Mouse (Mus musculus): ENCODE measurements around the gene Blnk. TPM values are rescaled to one million over a fixed set of nuclear protein-coding genes. Genes with fewer than 3 reads are reported as not detected.

Blnk gene
- total and polyA plus RNA-seq, 2 experiments from 2014 or later: 0.26 TPM; not detected in 1

GRCm38 (mm10) chr19:41030161-41030560 lies 35.8 kb upstream of the Blnk start:
- Histone ChIP-seq H3K36me3 (replicated peaks; ENCODE audit: control insufficient read depth, insufficient read depth, low read length) (no peaks in the 10 kb centered on the region), H3K27ac (ENCODE audit: low read depth) (no peak overlapping the region), H3K9me3 (replicated peaks; ENCODE audit: control insufficient read depth, low read length) (no peaks in the 10 kb centered on the region), H3K9ac (replicated peaks; ENCODE audit: low read depth, low read length) (no peak overlapping the region), H3K4me2 (ENCODE audit: low read depth, low read length) (no peak overlapping the region), H3K4me3 (ENCODE audit: low read depth, low read length) (peak overlapping the region; percentile 7; the same call in 1 of the 2 replicates), H3K4me1 (ENCODE audit: control insufficient read depth, insufficient read depth) (no peaks in the 10 kb centered on the region), H3K27me3 (ENCODE audit: control insufficient read depth, insufficient read depth, low read length) (no peaks in the 10 kb centered on the region)
- DNase-seq (ENCODE audit: low spot score) (no peak), ATAC-seq (ENCODE audit: insufficient read depth, low read depth) (no peak)
- TF ChIP-seq CTCF (IDR thresholded peaks at IDR 0.05; ENCODE audit: low read depth) (no peak), EP300 (IDR thresholded peaks at IDR 0.05; ENCODE audit: low read depth) (no peak)
- 68% methylated on average over 6 of the region's 6 CpGs for WGBS

DNA sequence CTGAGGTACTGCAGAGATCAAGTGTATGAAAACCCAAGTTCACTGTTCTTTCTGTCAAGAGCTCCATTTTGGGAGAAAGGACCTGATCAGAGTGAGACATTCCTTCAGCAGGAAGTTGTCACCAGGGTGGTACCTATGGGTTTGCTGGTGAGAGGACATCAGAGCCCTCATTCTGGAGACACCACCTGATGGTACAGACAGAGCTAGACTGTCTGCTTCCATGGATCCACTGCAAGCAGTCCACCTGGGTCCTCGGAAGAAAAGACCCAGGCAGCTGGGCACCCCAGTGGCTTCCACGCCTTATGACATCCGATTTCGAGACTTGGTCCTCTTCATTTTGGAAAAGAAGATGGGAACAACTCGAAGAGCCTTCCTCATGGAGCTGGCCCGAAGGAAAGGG lies 34.9 kb upstream of the Blnk start, which contains the start of gene Dntt:
Gene Dntt (plus strand): TSS at position 57 of the 400 bp plus-strand sequence.
- 78% methylated on average over 6 of the region's 6 CpGs for WGBS
- H3K4me3 ChIP-seq (ENCODE audit: low read depth, low read length): peak within 1 kb of the TSS; percentile 2; the same call in 1 of the 2 replicates
- no peaks in the 10 kb centered on the region for H3K36me3 ChIP-seq (replicated peaks; ENCODE audit: control insufficient read depth, insufficient read depth, low read length)
- no peaks in the 10 kb centered on the region for H3K27me3 ChIP-seq (ENCODE audit: control insufficient read depth, insufficient read depth, low read length)
- H3K27ac ChIP-seq (ENCODE audit: low read depth): no peak within 1 kb of the TSS
- TF ChIP-seq EP300 (IDR thresholded peaks at IDR 0.05; ENCODE audit: low read depth): no peak
- TF ChIP-seq CTCF (IDR thresholded peaks at IDR 0.05; ENCODE audit: low read depth): no peak
- no peak within 1 kb of the TSS for H3K9ac ChIP-seq (replicated peaks; ENCODE audit: low read depth, low read length)
- no peaks in the 10 kb centered on the region for H3K9me3 ChIP-seq (replicated peaks; ENCODE audit: control insufficient read depth, low read length)
- no peak for ATAC-seq (ENCODE audit: insufficient read depth, low read depth)
- no peaks in the 10 kb centered on the region for H3K4me1 ChIP-seq (ENCODE audit: control insufficient read depth, insufficient read depth)
- no peak for DNase-seq (ENCODE audit: low spot score)
- H3K4me2 ChIP-seq (ENCODE audit: low read depth, low read length): no peak within 1 kb of the TSS; the same call in 1 of the 2 replicates

DNA sequence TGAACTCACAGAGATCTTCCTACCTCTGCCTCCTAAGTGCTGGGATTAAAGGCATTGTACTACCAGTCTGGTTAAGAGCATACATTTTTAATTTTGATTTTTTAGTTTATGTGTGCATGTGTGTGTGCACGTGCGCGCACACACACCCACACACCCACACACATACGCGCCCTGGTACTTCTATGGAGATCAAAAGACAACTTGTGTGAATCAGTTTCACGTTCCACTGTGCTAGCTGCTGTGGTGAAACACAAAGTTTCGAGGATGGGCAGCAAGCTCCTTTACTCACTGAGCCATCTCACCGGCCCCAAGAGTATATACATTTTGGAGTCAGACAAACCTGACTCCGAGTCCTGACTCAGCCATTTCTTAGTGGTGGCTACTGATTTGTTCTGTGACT lies 33.3 kb upstream of the Blnk start:
- Histone ChIP-seq H3K9ac (replicated peaks; ENCODE audit: low read depth, low read length) (no peak overlapping the region), H3K4me1 (ENCODE audit: control insufficient read depth, insufficient read depth) (no peaks in the 10 kb centered on the region), H3K4me3 (ENCODE audit: low read depth, low read length) (no peak overlapping the region), H3K9me3 (replicated peaks; ENCODE audit: control insufficient read depth, low read length) (no peaks in the 10 kb centered on the region), H3K36me3 (replicated peaks; ENCODE audit: control insufficient read depth, insufficient read depth, low read length) (no peaks in the 10 kb centered on the region), H3K4me2 (ENCODE audit: low read depth, low read length) (no peak overlapping the region), H3K27me3 (ENCODE audit: control insufficient read depth, insufficient read depth, low read length) (no peaks in the 10 kb centered on the region), H3K27ac (ENCODE audit: low read depth) (no peak overlapping the region)
- DNase-seq (ENCODE audit: low spot score): no peak
- TF ChIP-seq EP300 (IDR thresholded peaks at IDR 0.05; ENCODE audit: low read depth) (no peak), CTCF (IDR thresholded peaks at IDR 0.05; ENCODE audit: low read depth) (no peak)
- WGBS: 83% methylated on average over 9 of the region's 9 CpGs
- ATAC-seq (ENCODE audit: insufficient read depth, low read depth): no peak

GRCm38 (mm10) chr19:41027024-41027423 lies 32.7 kb upstream of the Blnk start:
- H3K36me3 ChIP-seq (replicated peaks; ENCODE audit: control insufficient read depth, insufficient read depth, low read length): no peaks in the 10 kb centered on the region
- no peaks in the 10 kb centered on the region for H3K27me3 ChIP-seq (ENCODE audit: control insufficient read depth, insufficient read depth, low read length)
- H3K4me3 ChIP-seq (ENCODE audit: low read depth, low read length): no peak overlapping the region
- no peak overlapping the region; the same call in 1 of the 2 replicates for H3K27ac ChIP-seq (ENCODE audit: low read depth)
- WGBS: 74% methylated on average over 5 of the region's 5 CpGs
- ATAC-seq (ENCODE audit: insufficient read depth, low read depth) (no peak), DNase-seq (ENCODE audit: low spot score) (no peak)
- H3K9ac ChIP-seq (replicated peaks; ENCODE audit: low read depth, low read length): no peak overlapping the region
- H3K4me1 ChIP-seq (ENCODE audit: control insufficient read depth, insufficient read depth): no peaks in the 10 kb centered on the region
- no peak overlapping the region for H3K4me2 ChIP-seq (ENCODE audit: low read depth, low read length)
- H3K9me3 ChIP-seq (replicated peaks; ENCODE audit: control insufficient read depth, low read length): no peaks in the 10 kb centered on the region
- TF ChIP-seq EP300 (IDR thresholded peaks at IDR 0.05; ENCODE audit: low read depth) (no peak), CTCF (IDR thresholded peaks at IDR 0.05; ENCODE audit: low read depth) (no peak)

- TF ChIP-seq EP300 (IDR thresholded peaks at IDR 0.05; ENCODE audit: low read depth) (no peak), CTCF (IDR thresholded peaks at IDR 0.05; ENCODE audit: low read depth) (no peak)
- Histone ChIP-seq H3K4me2 (ENCODE audit: low read depth, low read length) (no peak overlapping the region), H3K4me1 (ENCODE audit: control insufficient read depth, insufficient read depth) (no peaks in the 10 kb centered on the region), H3K27ac (ENCODE audit: low read depth) (no peak overlapping the region; the same call in 1 of the 2 replicates), H3K4me3 (ENCODE audit: low read depth, low read length) (no peak overlapping the region), H3K27me3 (ENCODE audit: control insufficient read depth, insufficient read depth, low read length) (no peaks in the 10 kb centered on the region), H3K9me3 (replicated peaks; ENCODE audit: control insufficient read depth, low read length) (no peaks in the 10 kb centered on the region), H3K36me3 (replicated peaks; ENCODE audit: control insufficient read depth, insufficient read depth, low read length) (no peaks in the 10 kb centered on the region), H3K9ac (replicated peaks; ENCODE audit: low read depth, low read length) (no peak overlapping the region)
- WGBS: 75% methylated on average over 8 of the region's 8 CpGs
- no peak for ATAC-seq (ENCODE audit: insufficient read depth, low read depth)
- no peak for DNase-seq (ENCODE audit: low spot score)
These were observed 32.2 kb upstream of the Blnk start for GRCm38 (mm10) chr19:41026551-41026950.

DNA sequence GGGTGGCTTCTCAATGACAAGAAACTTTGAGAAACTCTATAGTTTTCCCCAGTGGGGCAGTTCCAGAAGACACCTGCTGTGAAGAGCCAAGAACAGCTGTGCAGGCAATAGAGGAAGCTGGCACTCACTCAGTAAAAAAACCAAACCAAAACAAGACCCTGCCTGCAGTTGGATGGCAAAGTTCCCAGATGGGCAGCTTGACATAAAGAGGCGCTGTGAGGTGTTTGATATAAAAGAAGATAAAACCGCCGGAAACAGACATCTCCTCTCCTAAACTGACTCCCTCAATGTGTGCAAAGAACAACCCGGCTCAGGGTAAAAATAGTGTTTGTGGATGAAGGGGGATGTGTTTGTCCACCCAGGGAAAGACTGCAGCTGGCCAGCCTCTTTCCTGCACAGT lies 27.9 kb upstream of the Blnk start:
- no peak for TF ChIP-seq CTCF (IDR thresholded peaks at IDR 0.05; ENCODE audit: low read depth)
- no peak for TF ChIP-seq EP300 (IDR thresholded peaks at IDR 0.05; ENCODE audit: low read depth)
- WGBS: 41% methylated on average over 4 of the region's 4 CpGs

More for the DNA sequence above, 27.9 kb upstream of the Blnk start:
- Histone ChIP-seq H3K9me3 (replicated peaks; ENCODE audit: control insufficient read depth, low read length) (no peaks in the 10 kb centered on the region), H3K4me1 (ENCODE audit: control insufficient read depth, insufficient read depth) (no peaks in the 10 kb centered on the region), H3K4me2 (ENCODE audit: low read depth, low read length) (no peak overlapping the region), H3K9ac (replicated peaks; ENCODE audit: low read depth, low read length) (no peak overlapping the region), H3K4me3 (ENCODE audit: low read depth, low read length) (no peak overlapping the region), H3K27ac (ENCODE audit: low read depth) (peak overlapping the region; percentile 17; the same call in 1 of the 2 replicates), H3K27me3 (ENCODE audit: control insufficient read depth, insufficient read depth, low read length) (0 out of 2 replicates have a peak, but pooled peaks cover 3% of the 10 kb centered on the region), H3K36me3 (replicated peaks; ENCODE audit: control insufficient read depth, insufficient read depth, low read length) (no peaks in the 10 kb centered on the region)
- ATAC-seq (ENCODE audit: insufficient read depth, low read depth) (no peak), DNase-seq (ENCODE audit: low spot score) (no peak)
